Mouse (Mus musculus) lung, postnatal 0 days (tissue): ENCODE data around the gene Rara. TPM values are rescaled to one million over a fixed set of nuclear protein-coding genes. Genes with fewer than 3 reads are reported as not detected.
A peak's percentile ranks its signal among the peaks of the same experiment; 100 is the strongest.

Experiments
- ATAC-seq: fragments of 200-750 bp; cut with Nextera tagmentation; 2 replicates; pipeline ENCODE4 v1.8.0; 2017; ENCODE audit warnings: moderate library complexity
- DNase-seq: peaks from one replicate; pipeline ENCODE4 v3.0.0-alpha.2; 2016; ENCODE audit warnings: low spot score
- H3K27ac ChIP-seq: fragments of 300-500 bp; sonication (generic); 2 replicates; pipeline ENCODE4 v1.5.1; 2014; ENCODE audit warnings: antibody characterized with exemption, mild to moderate bottlenecking, low read length, mixed read lengths
- H3K27me3 ChIP-seq: fragments of 300-500 bp; sonication (generic); replicated peaks from 2 replicates; pipeline ENCODE4 v1.6.1; 2014; ENCODE audit warnings: low read length, mixed read lengths; ENCODE audit not compliant: insufficient read depth
- H3K36me3 ChIP-seq: fragments of 300-500 bp; sonication (generic); 2 replicates; pipeline ENCODE4 v1.6.1; 2014; ENCODE audit warnings: low read length, mixed read lengths; ENCODE audit not compliant: insufficient read depth
- H3K4me1 ChIP-seq: fragments of 300-500 bp; sonication (generic); 2 replicates; pipeline ENCODE4 v1.6.1; 2014; ENCODE audit warnings: antibody characterized with exemption, low read depth, low read length, mixed read lengths; ENCODE audit not compliant: insufficient read depth
- H3K4me2 ChIP-seq: fragments of 300-500 bp; sonication (generic); replicated peaks from 2 replicates; pipeline ENCODE4 v1.6.1; 2014; ENCODE audit warnings: low read depth, mild to moderate bottlenecking, low read length, moderate library complexity, mixed read lengths
- H3K4me3 ChIP-seq: fragments of 300-500 bp; sonication (generic); 2 replicates; pipeline ENCODE4 v1.5.1; 2014; ENCODE audit warnings: low read depth, low read length
- H3K9ac ChIP-seq: fragments of 300-500 bp; sonication (generic); replicated peaks from 2 replicates; pipeline ENCODE4 v1.6.1; 2014; ENCODE audit warnings: low read depth, mild to moderate bottlenecking
- H3K9me3 ChIP-seq: fragments of 300-500 bp; sonication (generic); 2 replicates; pipeline ENCODE4 v1.6.1; 2016; ENCODE audit warnings: low read length, mixed read lengths
- CTCF ChIP-seq: IDR thresholded peaks from 2 replicates; pipeline ENCODE4 v1.5.1; 2016; ENCODE audit warnings: antibody characterized with exemption, mild to moderate bottlenecking
- EP300 ChIP-seq: IDR thresholded peaks from 2 replicates; pipeline ENCODE4 v1.6.1; 2016; ENCODE audit warnings: antibody characterized with exemption, mild to moderate bottlenecking, control low read depth
- WGBS: fragments of 180-500 bp; shearing (Covaris S2); extraction: QIAGEN DNeasy Blood & Tissue Kit; methylation state at CpG from one replicate; pipeline ENCODE4 v1.1.7; 2014; 5-methylcytosine and 5-hydroxymethylcytosine counted together
- polyA plus RNA-seq: library from polyadenylated mRNA; unstranded; fragments of >200 nt; fragmentation: Nextera tagmentation; extraction: Ambion mirVana; gene quantifications from 2 replicates; pipeline ENCODE4 v1.2.1, GENCODE M21; 2015

Rara gene
- polyA plus RNA-seq, 1 experiment from 2014 or later = 26.2 TPM

DNA sequence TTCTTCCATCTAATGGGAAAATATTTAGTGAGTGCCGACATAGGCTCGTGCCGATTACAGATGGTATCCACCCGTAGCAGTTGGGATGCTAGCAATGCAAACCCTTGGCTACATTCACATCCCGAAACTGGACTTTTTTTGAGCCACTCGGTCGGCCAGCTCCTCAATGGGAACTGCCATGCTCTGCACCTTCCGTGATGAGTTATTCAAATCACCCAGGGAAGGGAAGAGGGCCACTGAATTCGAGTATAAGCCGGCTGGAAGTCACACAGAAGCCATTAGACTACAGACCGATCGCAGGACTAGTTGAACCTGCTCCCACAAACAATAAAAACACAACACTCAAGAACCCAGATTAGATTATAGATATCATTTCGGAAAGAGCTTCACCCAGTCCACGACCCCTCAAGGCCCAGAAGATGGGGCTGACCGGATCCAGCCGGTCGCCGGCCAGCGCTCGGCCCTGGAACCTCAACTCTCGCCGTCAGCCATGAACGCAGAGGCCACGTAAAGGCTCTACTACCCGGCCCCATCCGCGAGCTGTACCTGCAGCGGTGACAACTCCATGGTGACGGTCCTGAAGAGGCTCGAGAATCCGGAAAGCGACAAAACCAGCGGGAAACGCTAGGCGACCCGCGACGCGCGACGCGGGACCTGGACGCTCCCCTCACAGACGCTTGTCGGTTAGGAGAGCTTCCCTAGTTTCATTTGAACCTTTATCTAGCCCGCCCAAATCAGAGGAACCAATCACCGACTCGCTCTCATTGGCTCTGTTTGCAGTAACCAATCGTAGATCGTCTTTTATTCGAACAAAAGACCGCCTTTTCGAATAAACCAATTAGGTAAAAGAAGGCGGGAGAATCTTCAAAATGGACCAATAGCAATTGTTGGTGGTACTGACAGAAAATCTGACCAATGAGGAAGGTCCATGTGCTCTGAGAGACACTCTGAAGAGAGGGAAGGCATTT lies 96.2 kb downstream of the Rara start, which contains the start of gene Top2a:
TSS of gene Top2a (minus strand) at position 690 of the 968 bp plus-strand sequence.
- DNase-seq (peak; percentile 98), ATAC-seq (peak; percentile 97)
- Histone ChIP-seq H3K9ac (peak within 1 kb of the TSS; percentile 51), H3K9me3 (no peaks in the 10 kb centered on the region), H3K27ac (no peak within 1 kb of the TSS), H3K4me2 (peak within 1 kb of the TSS; percentile 68), H3K4me1 (0 out of 2 replicates have a peak, but pooled peaks cover 4% of the 10 kb centered on the region), H3K4me3 (peak within 1 kb of the TSS; percentile 79), H3K36me3 (no peaks in the 10 kb centered on the region), H3K27me3 (no peaks in the 10 kb centered on the region)
- TF ChIP-seq EP300 = peak; percentile 93
- no peak for TF ChIP-seq CTCF
- WGBS = under 1% methylated on average over 54 of the region's 54 CpGs

Other genes with a start within 250 kb of the Rara start
- gene Psmd3, start 245.3 kb upstream of the Rara start, polyA plus RNA-seq = 105 and 107 TPM in 2 replicates
- gene Csf3, start 226.6 kb upstream of the Rara start, polyA plus RNA-seq = 0.19 TPM in 1 of 2 replicates, not detected in the other
- gene Med24, start 198.4 kb upstream of the Rara start, polyA plus RNA-seq = 19.9 and 20.6 TPM in 2 replicates
- 38.1 and 40.5 TPM in 2 replicates for gene Thra, start 187.2 kb upstream of the Rara start, polyA plus RNA-seq
- 6.9 and 8.9 TPM in 2 replicates for gene Nr1d1, start 152.5 kb upstream of the Rara start, polyA plus RNA-seq
- gene Msl1, start 132.3 kb upstream of the Rara start, polyA plus RNA-seq = 16.3 and 21.3 TPM in 2 replicates
- gene Casc3, start 122.9 kb upstream of the Rara start, polyA plus RNA-seq = 22.7 and 22.9 TPM in 2 replicates
- 1.1 and 1.5 TPM in 2 replicates for gene Rapgefl1, start 91.0 kb upstream of the Rara start, polyA plus RNA-seq
- gene Wipf2, start 64.2 kb upstream of the Rara start, polyA plus RNA-seq = 4.0 and 4.1 TPM in 2 replicates
- gene Cdc6, start 20.0 kb upstream of the Rara start, polyA plus RNA-seq = 2.5 and 2.6 TPM in 2 replicates
- 0.56 and 1.0 TPM in 2 replicates for gene Gjd3, start 55.2 kb downstream of the Rara start, polyA plus RNA-seq
- gene Top2a, start 96.4 kb downstream of the Rara start, polyA plus RNA-seq = 11.1 and 16.9 TPM in 2 replicates
- 416 and 433 TPM in 2 replicates for gene Igfbp4, start 113.4 kb downstream of the Rara start, polyA plus RNA-seq
- gene Tns4, start 161.5 kb downstream of the Rara start, polyA plus RNA-seq = 0.13 and 0.24 TPM in 2 replicates
- 0.50 and 0.69 TPM in 2 replicates for gene Ccr7, start 227.3 kb downstream of the Rara start, polyA plus RNA-seq